Mouse (Mus musculus) hindbrain, embryonic 13.5 days (tissue): Measurements from ENCODE around the gene Tmcc2. TPM values are rescaled to one million over a fixed set of nuclear protein-coding genes. Genes with fewer than 3 reads are reported as not detected.

ENCODE experiments used
- ATAC-seq: fragments of 200-750 bp; cut with Nextera tagmentation; 2 replicates; pipeline ENCODE4 v1.8.0; 2017; ENCODE audit warnings: moderate TSS enrichment; ENCODE audit not compliant: low FRiP score
- H3K27ac ChIP-seq: fragments of 300-500 bp; sonication (generic); 2 replicates; pipeline ENCODE4 v1.5.1; 2015; ENCODE audit warnings: inconsistent platforms, mild to moderate bottlenecking, moderate library complexity
- H3K27me3 ChIP-seq: fragments of 300-500 bp; sonication (generic); 2 replicates; pipeline ENCODE4 v1.6.1; 2015; ENCODE audit warnings: mild to moderate bottlenecking, inconsistent platforms
- H3K36me3 ChIP-seq: fragments of 300-500 bp; sonication (generic); 2 replicates; pipeline ENCODE4 v1.6.1; 2015; ENCODE audit warnings: mild to moderate bottlenecking, inconsistent platforms
- H3K4me1 ChIP-seq: fragments of 300-500 bp; sonication (generic); replicated peaks from 2 replicates; pipeline ENCODE4 v1.6.1; 2015; ENCODE audit warnings: inconsistent platforms
- H3K4me2 ChIP-seq: fragments of 300-500 bp; sonication (generic); 2 replicates; pipeline ENCODE4 v1.6.1; 2015; ENCODE audit warnings: inconsistent platforms, mild to moderate bottlenecking, moderate library complexity
- H3K4me3 ChIP-seq: fragments of 300-500 bp; sonication (generic); 2 replicates; pipeline ENCODE4 v1.5.1; 2015; ENCODE audit warnings: mild to moderate bottlenecking, inconsistent platforms
- H3K9ac ChIP-seq: fragments of 300-500 bp; sonication (generic); 2 replicates; pipeline ENCODE4 v1.6.1; 2015; ENCODE audit warnings: mild to moderate bottlenecking, inconsistent platforms
- H3K9me3 ChIP-seq: fragments of 300-500 bp; sonication (generic); 2 replicates; pipeline ENCODE4 v1.6.1; 2016; ENCODE audit warnings: inconsistent platforms
- WGBS: fragments of 180-500 bp; shearing (Covaris S2); methylation state at CpG from one replicate; pipeline ENCODE4 v1.1.7; 2015; 5-methylcytosine and 5-hydroxymethylcytosine counted together
- polyA plus RNA-seq: library from polyadenylated mRNA; unstranded; fragments of >200 nt; fragmentation: Nextera tagmentation; extraction: Ambion mirVana; gene quantifications from 2 replicates; pipeline ENCODE4 v1.2.1, GENCODE M21; 2015

The Tmcc2 gene
- polyA plus RNA-seq, 1 experiment from 2014 or later: 25.7 TPM

GRCm38 (mm10) chr1:132387943-132388342 is 3.1 kb downstream of the Tmcc2 start:
- Histone ChIP-seq H3K27ac (peak overlapping the region; percentile 76), H3K27me3 (no peaks in the 10 kb centered on the region), H3K4me3 (peak overlapping the region; percentile 83), H3K4me2 (peak overlapping the region; percentile 89), H3K9ac (peak overlapping the region; percentile 96), H3K9me3 (no peaks in the 10 kb centered on the region), H3K4me1 (peaks cover 86% of the 10 kb centered on the region), H3K36me3 (no peaks in the 10 kb centered on the region)
- ATAC-seq: no peak
- WGBS: 52% methylated on average over 4 of the region's 4 CpGs

- Histone ChIP-seq H3K27me3 (no peaks in the 10 kb centered on the region), H3K4me3 (no peak overlapping the region), H3K36me3 (peaks cover 1% of the 10 kb centered on the region; the same call in 1 of the 2 replicates), H3K4me2 (peak overlapping the region; percentile 7; the same call in 1 of the 2 replicates), H3K4me1 (peaks cover 81% of the 10 kb centered on the region), H3K27ac (peak overlapping the region; percentile 77), H3K9ac (no peak overlapping the region), H3K9me3 (no peaks in the 10 kb centered on the region)
- 77% methylated on average over 4 of the region's 4 CpGs for WGBS
- no peak for ATAC-seq
These were observed 4.8 kb downstream of the Tmcc2 start for GRCm38 (mm10) chr1:132386266-132386665.

GRCm38 (mm10) chr1:132385711-132386110 is 5.4 kb downstream of the Tmcc2 start:
- Histone ChIP-seq H3K27me3 (no peaks in the 10 kb centered on the region), H3K4me1 (peaks cover 85% of the 10 kb centered on the region), H3K9ac (no peak overlapping the region), H3K4me3 (no peak overlapping the region), H3K9me3 (no peaks in the 10 kb centered on the region), H3K4me2 (peak overlapping the region; percentile 27), H3K36me3 (peaks cover 7% of the 10 kb centered on the region), H3K27ac (peak overlapping the region; percentile 77)
- WGBS: 64% methylated on average over 4 of the region's 4 CpGs
- ATAC-seq: no peak

GRCm38 (mm10) chr1:132385266-132385665 is 5.8 kb downstream of the Tmcc2 start:
- Histone ChIP-seq H3K27ac (peak overlapping the region; percentile 77), H3K4me1 (peaks cover 81% of the 10 kb centered on the region), H3K4me2 (peak overlapping the region; percentile 27), H3K9ac (peak overlapping the region; percentile 43; the same call in 1 of the 2 replicates), H3K27me3 (no peaks in the 10 kb centered on the region), H3K4me3 (no peak overlapping the region; the same call in 1 of the 2 replicates), H3K9me3 (no peaks in the 10 kb centered on the region), H3K36me3 (peaks cover 11% of the 10 kb centered on the region)
- 35% methylated on average over 14 of the region's 14 CpGs for WGBS
- ATAC-seq: peak; percentile 33; the same call in 1 of the 2 replicates

GRCm38 (mm10) chr1:132384001-132384554 is 7.0 kb downstream of the Tmcc2 start:
- H3K4me1 ChIP-seq: peaks cover 72% of the 10 kb centered on the region
- H3K36me3 ChIP-seq: peaks cover 23% of the 10 kb centered on the region
- no peak for ATAC-seq
- no peak overlapping the region for H3K4me2 ChIP-seq
- H3K9ac ChIP-seq: peak overlapping the region; percentile 43
- H3K4me3 ChIP-seq: no peak overlapping the region
- no peaks in the 10 kb centered on the region for H3K9me3 ChIP-seq
- 87% methylated on average over 8 of the region's 8 CpGs for whole genome bisulfite sequencing
- H3K27ac ChIP-seq: peak overlapping the region; percentile 77
- no peaks in the 10 kb centered on the region for H3K27me3 ChIP-seq

GRCm38 (mm10) chr1:132381929-132382328 is 9.2 kb downstream of the Tmcc2 start:
- ATAC-seq: no peak
- Histone ChIP-seq H3K4me3 (no peak overlapping the region), H3K27ac (peak overlapping the region; percentile 18; the same call in 1 of the 2 replicates), H3K27me3 (no peaks in the 10 kb centered on the region), H3K36me3 (peaks cover 36% of the 10 kb centered on the region), H3K9ac (no peak overlapping the region), H3K4me2 (no peak overlapping the region), H3K9me3 (no peaks in the 10 kb centered on the region), H3K4me1 (peaks cover 59% of the 10 kb centered on the region)
- WGBS: 57% methylated on average over 10 of the region's 10 CpGs

- WGBS: 76% methylated on average over 27 of the region's 27 CpGs
- no peaks in the 10 kb centered on the region for H3K27me3 ChIP-seq
These were observed 10.5 kb downstream of the Tmcc2 start for GRCm38 (mm10) chr1:132380550-132381100.

GRCm38 (mm10) chr1:132377811-132378210 is 13.3 kb downstream of the Tmcc2 start:
- Histone ChIP-seq H3K4me2 (no peak overlapping the region), H3K9me3 (no peaks in the 10 kb centered on the region), H3K36me3 (peaks cover 36% of the 10 kb centered on the region), H3K27ac (no peak overlapping the region), H3K4me1 (peaks cover 62% of the 10 kb centered on the region), H3K4me3 (no peak overlapping the region), H3K9ac (no peak overlapping the region), H3K27me3 (no peaks in the 10 kb centered on the region)
- no peak for ATAC-seq
- 94% methylated on average over 3 of the region's 3 CpGs for WGBS

More at GRCm38 (mm10) chr1:132380550-132381100, 10.5 kb downstream of the Tmcc2 start:
- Histone ChIP-seq H3K9me3 (no peaks in the 10 kb centered on the region), H3K4me1 (peaks cover 57% of the 10 kb centered on the region), H3K4me3 (no peak overlapping the region), H3K9ac (0 out of 2 replicates have a peak overlapping the region, but pooled peaks have one; percentile 2), H3K4me2 (no peak overlapping the region), H3K36me3 (peaks cover 36% of the 10 kb centered on the region), H3K27ac (no peak overlapping the region)
- ATAC-seq: no peak

GRCm38 (mm10) chr1:132377055-132377365 is 14.1 kb downstream of the Tmcc2 start:
- Histone ChIP-seq H3K9ac (0 out of 2 replicates have a peak overlapping the region, but pooled peaks have one; percentile 3), H3K27me3 (no peaks in the 10 kb centered on the region), H3K4me1 (peaks cover 69% of the 10 kb centered on the region), H3K4me2 (no peak overlapping the region), H3K4me3 (no peak overlapping the region), H3K9me3 (no peaks in the 10 kb centered on the region), H3K36me3 (peaks cover 36% of the 10 kb centered on the region), H3K27ac (peak overlapping the region; percentile 40)
- ATAC-seq: no peak
- 69% methylated on average over 7 of the region's 7 CpGs for WGBS

- Histone ChIP-seq H3K27ac (peak overlapping the region; percentile 40), H3K4me2 (no peak overlapping the region), H3K27me3 (no peaks in the 10 kb centered on the region), H3K4me3 (no peak overlapping the region), H3K9ac (0 out of 2 replicates have a peak overlapping the region, but pooled peaks have one; percentile 3), H3K36me3 (peaks cover 36% of the 10 kb centered on the region), H3K4me1 (peaks cover 69% of the 10 kb centered on the region), H3K9me3 (no peaks in the 10 kb centered on the region)
- 77% methylated on average over 8 of the region's 8 CpGs for WGBS
- ATAC-seq: no peak
These were observed 14.6 kb downstream of the Tmcc2 start for GRCm38 (mm10) chr1:132376211-132377054.

GRCm38 (mm10) chr1:132375256-132375655 is 15.8 kb downstream of the Tmcc2 start:
- H3K27me3 ChIP-seq: no peaks in the 10 kb centered on the region
- H3K4me2 ChIP-seq: no peak overlapping the region
- H3K27ac ChIP-seq: peak overlapping the region; percentile 71
- 27% methylated on average over 4 of the region's 4 CpGs for WGBS
- no peaks in the 10 kb centered on the region for H3K9me3 ChIP-seq
- H3K4me3 ChIP-seq: no peak overlapping the region
- H3K9ac ChIP-seq: peak overlapping the region; percentile 14; the same call in 1 of the 2 replicates
- H3K4me1 ChIP-seq: peaks cover 73% of the 10 kb centered on the region
- peaks cover 26% of the 10 kb centered on the region for H3K36me3 ChIP-seq
- no peak for ATAC-seq

- H3K36me3 ChIP-seq: peaks cover 26% of the 10 kb centered on the region
- 77% methylated on average over 3 of the region's 3 CpGs for WGBS
- no peak for ATAC-seq
- H3K27ac ChIP-seq: peak overlapping the region; percentile 71
- peak overlapping the region; percentile 14; the same call in 1 of the 2 replicates for H3K9ac ChIP-seq
- no peak overlapping the region for H3K4me3 ChIP-seq
- H3K27me3 ChIP-seq: no peaks in the 10 kb centered on the region
- peaks cover 74% of the 10 kb centered on the region for H3K4me1 ChIP-seq
- no peak overlapping the region for H3K4me2 ChIP-seq
- no peaks in the 10 kb centered on the region for H3K9me3 ChIP-seq
These were observed 16.2 kb downstream of the Tmcc2 start for GRCm38 (mm10) chr1:132374873-132375244.
